Mouse (Mus musculus) granulocyte monocyte progenitor cell, adult 5-6 weeks (primary cell): ENCODE data around the gene Alkbh2. TPM values are rescaled to one million over a fixed set of nuclear protein-coding genes. Genes with fewer than 3 reads are reported as not detected.

Experiments used
- ATAC-seq: replicated peaks from 2 replicates; pipeline ENCODE4 v1.8.0; 2016; ENCODE audit warnings: mild to moderate bottlenecking, moderate TSS enrichment, inconsistent platforms; ENCODE audit not compliant: poor library complexity, severe bottlenecking
- total RNA-seq, 2 experiments: library from RNA; stranded (forward) in 1 of 2; stranded (reverse) in 1 of 2; fragments of 200-712, 200-1000 nt in 1 of 2; fragments of >200 nt in 1 of 2; fragmentation: Nextera tagmentation in 1 of 2; gene quantifications; 2 replicates each; pipeline ENCODE4 v1.2.3; 2014 to 2017

Alkbh2 gene
- total RNA-seq (2014; fragmentation: Nextera tagmentation): 12.0 and 14.8 TPM in 2 replicates
- total RNA-seq (2017): 2.4 and 9.2 TPM in 2 replicates

- ATAC-seq: peak; percentile 54
Measured at GRCm38 (mm10) chr5:114127374-114128349, at the start of gene Alkbh2. Gene Alkbh2 (minus strand): TSS chr5:114128218.

- ATAC-seq: no peak
Measured at GRCm38 (mm10) chr5:114176548-114177400, 48.8 kb upstream of the Alkbh2 start.

- ATAC-seq: peak; percentile 98
Measured at GRCm38 (mm10) chr5:114175596-114176171, 47.7 kb upstream of the Alkbh2 start.

GRCm38 (mm10) chr5:114174639-114175038, 46.6 kb upstream of the Alkbh2 start:
- ATAC-seq: 0 out of 2 replicates have a peak, but pooled peaks have one; percentile 12

- no peak for ATAC-seq
Measured at GRCm38 (mm10) chr5:114173877-114174581, 46.0 kb upstream of the Alkbh2 start.

GRCm38 (mm10) chr5:114173458-114173857, 45.4 kb upstream of the Alkbh2 start:
- ATAC-seq: no peak

- ATAC-seq: 0 out of 2 replicates have a peak, but pooled peaks have one; percentile 29
Measured at GRCm38 (mm10) chr5:114172936-114173335, 44.9 kb upstream of the Alkbh2 start.

- no peak for ATAC-seq
Measured at GRCm38 (mm10) chr5:114170345-114170744, 42.3 kb upstream of the Alkbh2 start.

GRCm38 (mm10) chr5:114163117-114163696, 35.2 kb upstream of the Alkbh2 start:
- ATAC-seq: no peak

- ATAC-seq: no peak
Measured at GRCm38 (mm10) chr5:114162106-114162815, 34.2 kb upstream of the Alkbh2 start.

- no peak for ATAC-seq
Measured at GRCm38 (mm10) chr5:114161424-114161823, 33.4 kb upstream of the Alkbh2 start.

GRCm38 (mm10) chr5:114157236-114157635, 29.2 kb upstream of the Alkbh2 start:
- ATAC-seq: no peak

GRCm38 (mm10) chr5:114155168-114155933, 27.3 kb upstream of the Alkbh2 start:
- no peak for ATAC-seq

GRCm38 (mm10) chr5:114154765-114155164, 26.7 kb upstream of the Alkbh2 start:
- ATAC-seq: no peak

GRCm38 (mm10) chr5:114153490-114153889, 25.5 kb upstream of the Alkbh2 start:
- no peak for ATAC-seq

- no peak for ATAC-seq
Measured at GRCm38 (mm10) chr5:114152359-114153092, 24.5 kb upstream of the Alkbh2 start.
